Mouse (Mus musculus) forebrain, embryonic 16.5 days (tissue): Measurements from ENCODE around the gene Mcur1. TPM values are rescaled to one million over a fixed set of nuclear protein-coding genes. Genes with fewer than 3 reads are reported as not detected.
A peak's percentile ranks its signal among the peaks of the same experiment; 100 is the strongest.

ENCODE experiments used
- ATAC-seq: fragments of 200-750 bp; cut with Nextera tagmentation; 2 replicates; pipeline ENCODE4 v1.8.0; 2017; ENCODE audit warnings: mild to moderate bottlenecking, moderate library complexity
- H3K27ac ChIP-seq: fragments of 300-500 bp; sonication (generic); 2 replicates; pipeline ENCODE4 v1.5.1; 2014; ENCODE audit warnings: low read length, control low read depth
- H3K27me3 ChIP-seq: fragments of 300-500 bp; sonication (generic); replicated peaks from 2 replicates; pipeline ENCODE4 v1.6.1; 2014; ENCODE audit warnings: low read length; ENCODE audit not compliant: control insufficient read depth, insufficient read depth
- H3K36me3 ChIP-seq: fragments of 300-500 bp; sonication (generic); 2 replicates; pipeline ENCODE4 v1.6.1; 2014; ENCODE audit not compliant: control insufficient read depth, insufficient read depth
- H3K4me1 ChIP-seq: fragments of 300-500 bp; sonication (generic); replicated peaks from 2 replicates; pipeline ENCODE4 v1.6.1; 2014; ENCODE audit warnings: low read length; ENCODE audit not compliant: control insufficient read depth, insufficient read depth
- H3K4me2 ChIP-seq: fragments of 300-500 bp; sonication (generic); 2 replicates; pipeline ENCODE4 v1.6.1; 2014; ENCODE audit warnings: mild to moderate bottlenecking, low read length, control low read depth
- H3K4me3 ChIP-seq: fragments of 300-500 bp; sonication (generic); replicated peaks from 2 replicates; pipeline ENCODE4 v1.5.1; 2014; ENCODE audit warnings: mild to moderate bottlenecking, low read length, control low read depth
- H3K9ac ChIP-seq: fragments of 300-500 bp; sonication (generic); replicated peaks from 2 replicates; pipeline ENCODE4 v1.6.1; 2014; ENCODE audit warnings: low read depth, low read length, control low read depth
- H3K9me3 ChIP-seq: fragments of 300-500 bp; sonication (generic); 2 replicates; pipeline ENCODE4 v1.6.1; 2016; ENCODE audit warnings: low read length; ENCODE audit not compliant: control insufficient read depth
- WGBS: fragments of 180-500 bp; shearing (Covaris S2); extraction: QIAGEN DNeasy Blood & Tissue Kit; methylation state at CpG from one replicate; pipeline ENCODE4 v1.1.7; 2014; 5-methylcytosine and 5-hydroxymethylcytosine counted together
- polyA plus RNA-seq: library from polyadenylated mRNA; unstranded; fragments of >200 nt; fragmentation: Nextera tagmentation; extraction: Ambion mirVana; gene quantifications from 2 replicates; pipeline ENCODE4 v1.2.1, GENCODE M21; 2015

Gene Mcur1
- polyA plus RNA-seq, 1 experiment from 2014 or later: 6.9 TPM

DNA sequence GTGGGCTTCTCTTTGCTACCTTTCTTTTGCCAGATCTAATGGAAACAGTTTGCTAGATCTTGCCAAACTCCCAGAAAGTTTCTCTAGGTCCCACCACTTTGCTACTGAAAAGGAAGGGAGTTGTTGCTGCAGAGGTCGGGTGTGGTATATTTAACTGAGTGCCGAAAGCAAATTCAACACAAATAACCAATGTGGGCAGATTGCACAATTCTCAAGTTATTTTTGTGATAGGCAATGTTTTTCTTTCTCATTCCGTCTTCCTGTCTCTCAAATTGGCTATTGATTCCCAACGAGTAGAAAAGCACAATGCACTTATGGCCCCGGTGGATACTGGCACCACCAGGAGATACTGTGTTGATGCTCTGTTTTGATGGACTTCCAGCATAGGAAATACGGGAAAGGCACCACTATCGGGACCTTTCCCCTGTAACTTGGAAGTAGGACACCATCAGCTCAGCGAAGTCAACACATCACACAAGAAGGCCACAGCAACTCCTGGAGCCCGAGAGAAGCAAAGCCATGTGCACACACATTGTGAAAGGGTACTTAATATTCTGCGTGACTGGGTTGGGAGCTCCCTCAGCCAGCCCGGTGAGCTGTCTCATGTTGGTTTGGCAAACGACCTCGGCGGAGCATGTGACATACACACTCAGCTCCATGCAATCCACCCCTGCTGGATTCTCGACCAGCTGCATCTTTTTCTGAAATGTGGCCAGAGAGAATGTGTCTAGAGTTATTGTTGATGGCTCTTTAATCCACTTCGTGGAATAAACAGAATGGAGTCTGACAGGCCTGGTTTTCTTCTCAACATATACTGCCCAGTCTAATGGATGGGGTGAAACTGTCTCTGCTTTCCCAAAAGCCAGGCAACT is 35.3 kb downstream of the Mcur1 start:
- H3K27ac ChIP-seq: peak overlapping the region; percentile 47; the same call in 1 of the 2 replicates
- no peaks in the 10 kb centered on the region for H3K9me3 ChIP-seq
- peaks cover 23% of the 10 kb centered on the region for H3K4me1 ChIP-seq
- H3K4me3 ChIP-seq: no peak overlapping the region
- WGBS: 39% methylated on average over 16 of the region's 16 CpGs
- H3K9ac ChIP-seq: no peak overlapping the region
- no peak overlapping the region for H3K4me2 ChIP-seq
- no peaks in the 10 kb centered on the region for H3K27me3 ChIP-seq
- peak; percentile 69 for ATAC-seq
- no peaks in the 10 kb centered on the region for H3K36me3 ChIP-seq

DNA sequence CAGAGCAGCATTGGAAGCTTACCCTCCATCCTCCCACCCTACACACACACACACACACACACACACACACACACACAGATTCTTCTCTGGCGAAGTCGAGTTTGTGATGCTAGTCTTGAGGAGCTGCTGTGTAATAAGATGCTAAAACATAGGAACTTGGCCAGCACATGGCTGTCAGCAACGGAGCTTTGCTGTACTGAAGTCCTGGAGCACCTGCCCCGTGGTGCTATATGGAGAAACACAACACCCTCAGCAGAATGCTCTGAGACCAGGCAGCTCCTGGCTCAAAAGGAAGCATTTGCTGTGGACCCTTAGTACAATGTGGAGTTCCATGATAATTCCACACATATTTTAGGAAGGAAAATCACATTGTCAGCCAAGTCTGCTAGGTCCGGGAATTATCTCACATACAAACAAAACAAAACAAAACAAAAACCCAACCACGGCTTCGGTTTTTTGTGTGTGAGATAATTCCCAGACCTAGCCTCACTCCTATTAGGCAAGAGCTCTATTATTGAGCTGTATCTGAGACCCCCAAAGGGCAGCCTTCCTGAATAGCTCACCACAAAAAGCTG is 36.0 kb downstream of the Mcur1 start:
- Histone ChIP-seq H3K27ac (no peak overlapping the region), H3K36me3 (no peaks in the 10 kb centered on the region), H3K9ac (no peak overlapping the region), H3K27me3 (no peaks in the 10 kb centered on the region), H3K4me3 (no peak overlapping the region), H3K9me3 (no peaks in the 10 kb centered on the region), H3K4me1 (peaks cover 23% of the 10 kb centered on the region), H3K4me2 (no peak overlapping the region)
- ATAC-seq: no peak
- WGBS: 33% methylated on average over 7 of the region's 7 CpGs

- ATAC-seq: no peak
- WGBS: 94% methylated on average over 5 of the region's 5 CpGs
- Histone ChIP-seq H3K4me2 (no peak overlapping the region), H3K27me3 (no peaks in the 10 kb centered on the region), H3K9me3 (no peaks in the 10 kb centered on the region; the same call in 1 of the 2 replicates), H3K27ac (no peak overlapping the region), H3K36me3 (no peaks in the 10 kb centered on the region), H3K9ac (no peak overlapping the region), H3K4me1 (peaks cover 23% of the 10 kb centered on the region), H3K4me3 (no peak overlapping the region)
Observed at GRCm38 (mm10) chr13:43521940-43522339, 38.1 kb downstream of the Mcur1 start.

DNA sequence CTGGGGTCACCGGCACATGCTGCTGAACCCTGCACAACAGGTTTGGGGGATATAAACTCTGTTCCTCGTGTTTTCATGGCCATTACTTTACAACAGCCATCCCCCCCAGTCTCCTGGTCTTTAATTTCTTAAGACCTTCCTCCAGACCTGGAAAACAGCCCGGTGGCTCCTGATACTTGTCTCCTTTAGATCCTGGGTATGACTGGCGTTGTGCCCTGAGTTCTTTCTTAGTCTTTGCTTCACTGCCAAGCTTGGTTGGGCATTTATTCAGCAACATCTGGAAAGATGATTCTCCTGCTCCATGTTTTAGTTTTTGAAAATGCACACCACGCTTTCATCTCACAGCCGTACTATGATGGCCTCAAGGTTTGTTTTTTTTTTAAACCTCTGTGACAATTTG is 40.7 kb downstream of the Mcur1 start:
- Histone ChIP-seq H3K4me1 (peaks cover 6% of the 10 kb centered on the region), H3K9ac (no peak overlapping the region), H3K4me3 (no peak overlapping the region), H3K9me3 (peaks cover 2% of the 10 kb centered on the region; the same call in 1 of the 2 replicates), H3K27me3 (no peaks in the 10 kb centered on the region), H3K36me3 (no peaks in the 10 kb centered on the region), H3K4me2 (no peak overlapping the region), H3K27ac (no peak overlapping the region)
- ATAC-seq: no peak
- 67% methylated on average over 6 of the region's 6 CpGs for WGBS

DNA sequence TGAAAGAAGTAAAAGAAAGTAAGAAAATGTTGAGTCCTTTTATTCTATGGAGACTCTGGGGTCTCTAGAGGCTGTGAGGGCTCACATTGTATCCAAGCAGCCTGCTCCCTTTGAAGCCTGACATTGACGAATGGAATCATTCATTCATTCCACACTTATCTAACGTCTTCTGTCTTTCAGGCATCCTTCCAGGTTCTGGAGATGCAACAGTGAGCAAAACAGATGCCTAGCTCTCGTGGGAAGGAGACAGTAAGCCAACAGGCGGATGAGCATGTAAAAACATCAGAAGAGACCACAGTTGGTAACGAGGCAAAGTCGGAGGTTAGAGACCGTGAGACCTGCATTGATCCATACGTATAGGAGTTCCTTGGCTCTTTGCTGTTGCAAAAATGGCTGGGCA is 42.6 kb downstream of the Mcur1 start:
- Histone ChIP-seq H3K27ac (no peak overlapping the region), H3K4me1 (no peaks in the 10 kb centered on the region), H3K27me3 (no peaks in the 10 kb centered on the region), H3K4me2 (no peak overlapping the region), H3K9ac (no peak overlapping the region), H3K36me3 (no peaks in the 10 kb centered on the region), H3K9me3 (peaks cover 2% of the 10 kb centered on the region; the same call in 1 of the 2 replicates), H3K4me3 (no peak overlapping the region)
- no peak for ATAC-seq
- 54% methylated on average over 8 of the region's 8 CpGs for WGBS

GRCm38 (mm10) chr13:43516931-43517330 is 43.1 kb downstream of the Mcur1 start:
- no peaks in the 10 kb centered on the region for H3K36me3 ChIP-seq
- no peaks in the 10 kb centered on the region for H3K4me1 ChIP-seq
- no peaks in the 10 kb centered on the region for H3K27me3 ChIP-seq
- H3K4me2 ChIP-seq: no peak overlapping the region
- H3K27ac ChIP-seq: no peak overlapping the region
- 46% methylated on average over 6 of the region's 6 CpGs for whole genome bisulfite sequencing
- no peak for ATAC-seq
- no peak overlapping the region for H3K4me3 ChIP-seq
- H3K9me3 ChIP-seq: peaks cover 2% of the 10 kb centered on the region; the same call in 1 of the 2 replicates
- no peak overlapping the region for H3K9ac ChIP-seq

GRCm38 (mm10) chr13:43516119-43516518 is 43.9 kb downstream of the Mcur1 start:
- WGBS: 87% methylated on average over 5 of the region's 5 CpGs
- Histone ChIP-seq H3K4me2 (no peak overlapping the region), H3K4me1 (no peaks in the 10 kb centered on the region), H3K9me3 (peaks cover 2% of the 10 kb centered on the region; the same call in 1 of the 2 replicates), H3K27ac (no peak overlapping the region), H3K9ac (no peak overlapping the region), H3K36me3 (no peaks in the 10 kb centered on the region), H3K27me3 (no peaks in the 10 kb centered on the region), H3K4me3 (no peak overlapping the region)
- ATAC-seq: no peak

- no peak overlapping the region for H3K27ac ChIP-seq
- no peak for ATAC-seq
- H3K27me3 ChIP-seq: no peaks in the 10 kb centered on the region
- peaks cover 2% of the 10 kb centered on the region; the same call in 1 of the 2 replicates for H3K9me3 ChIP-seq
- H3K4me1 ChIP-seq: no peaks in the 10 kb centered on the region
- no peak overlapping the region for H3K4me3 ChIP-seq
- H3K9ac ChIP-seq: no peak overlapping the region
- H3K4me2 ChIP-seq: no peak overlapping the region
- H3K36me3 ChIP-seq: no peaks in the 10 kb centered on the region
- 77% methylated on average over 8 of the region's 8 CpGs for WGBS
Observed at GRCm38 (mm10) chr13:43514950-43515358, 45.0 kb downstream of the Mcur1 start.

- no peak overlapping the region for H3K4me2 ChIP-seq
- WGBS: 93% methylated on average over 3 of the region's 3 CpGs
- no peak for ATAC-seq
Observed at GRCm38 (mm10) chr13:43512736-43513135, 47.3 kb downstream of the Mcur1 start.

More at GRCm38 (mm10) chr13:43512736-43513135, 47.3 kb downstream of the Mcur1 start:
- Histone ChIP-seq H3K4me1 (no peaks in the 10 kb centered on the region), H3K4me3 (no peak overlapping the region), H3K36me3 (no peaks in the 10 kb centered on the region), H3K27me3 (no peaks in the 10 kb centered on the region), H3K9me3 (peaks cover 2% of the 10 kb centered on the region; the same call in 1 of the 2 replicates), H3K9ac (no peak overlapping the region), H3K27ac (no peak overlapping the region)
